Mouse (Mus musculus) liver, embryonic 12.5 days (tissue): ENCODE data around the gene Gm9803. TPM values are rescaled to one million over a fixed set of nuclear protein-coding genes. Genes with fewer than 3 reads are reported as not detected.

Source experiments
- ATAC-seq: fragments of 200-750 bp; cut with Nextera tagmentation; 2 replicates; pipeline ENCODE4 v1.8.0; 2017; ENCODE audit warnings: moderate number of reproducible peaks, mild to moderate bottlenecking, moderate library complexity
- H3K27ac ChIP-seq: fragments of 300-500 bp; sonication (generic); 2 replicates; pipeline ENCODE4 v1.5.1; 2016; ENCODE audit warnings: mild to moderate bottlenecking
- H3K27me3 ChIP-seq: fragments of 300-500 bp; sonication (generic); replicated peaks from 2 replicates; pipeline ENCODE4 v1.6.1; 2016; ENCODE audit warnings: mild to moderate bottlenecking, moderate library complexity
- H3K36me3 ChIP-seq: fragments of 300-500 bp; sonication (generic); 2 replicates; pipeline ENCODE4 v1.6.1; 2016; ENCODE audit warnings: mild to moderate bottlenecking, moderate library complexity
- H3K4me1 ChIP-seq: fragments of 300-500 bp; sonication (generic); 2 replicates; pipeline ENCODE4 v1.6.1; 2016
- H3K4me2 ChIP-seq: fragments of 300-500 bp; sonication (generic); 2 replicates; pipeline ENCODE4 v1.6.1; 2016; ENCODE audit warnings: mild to moderate bottlenecking, moderate library complexity
- H3K4me3 ChIP-seq: fragments of 300-500 bp; sonication (generic); 2 replicates; pipeline ENCODE4 v1.5.1; 2016; ENCODE audit warnings: mild to moderate bottlenecking, moderate library complexity
- H3K9ac ChIP-seq: fragments of 300-500 bp; sonication (generic); 2 replicates; pipeline ENCODE4 v1.6.1; 2016; ENCODE audit warnings: mild to moderate bottlenecking, moderate library complexity
- H3K9me3 ChIP-seq: fragments of 300-500 bp; sonication (generic); replicated peaks from 2 replicates; pipeline ENCODE4 v1.6.1; 2016; ENCODE audit warnings: mild to moderate bottlenecking, moderate library complexity
- WGBS: fragments of 180-500 bp; shearing (Covaris S2); methylation state at CpG from one replicate; pipeline ENCODE4 v1.1.7; 2016; ENCODE audit not compliant: insufficient replicate concordance; 5-methylcytosine and 5-hydroxymethylcytosine counted together
- polyA plus RNA-seq: library from polyadenylated mRNA; unstranded; fragments of >200 nt; fragmentation: Nextera tagmentation; extraction: Ambion mirVana; gene quantifications from 2 replicates; pipeline ENCODE4 v1.2.1, GENCODE M21; 2016

The Gm9803 gene
- polyA plus RNA-seq, 1 experiment from 2014 or later = 9.6 TPM

GRCm38 (mm10) chr10:43487441-43488010 lies 36.4 kb upstream of the Gm9803 start:
- WGBS = 84% methylated on average over 3 of the region's 3 CpGs
- no peak overlapping the region for H3K9ac ChIP-seq
- no peak overlapping the region for H3K4me3 ChIP-seq
- H3K4me2 ChIP-seq = no peak overlapping the region
- no peaks in the 10 kb centered on the region for H3K36me3 ChIP-seq
- H3K27ac ChIP-seq = no peak overlapping the region
- H3K4me1 ChIP-seq = peaks cover 64% of the 10 kb centered on the region
- H3K9me3 ChIP-seq = no peaks in the 10 kb centered on the region
- ATAC-seq = no peak
- no peaks in the 10 kb centered on the region for H3K27me3 ChIP-seq

GRCm38 (mm10) chr10:43488258-43488657 lies 35.6 kb upstream of the Gm9803 start:
- H3K9ac ChIP-seq = no peak overlapping the region
- 66% methylated on average over 4 of the region's 4 CpGs for WGBS
- peaks cover 57% of the 10 kb centered on the region for H3K4me1 ChIP-seq
- H3K4me3 ChIP-seq = no peak overlapping the region
- no peak for ATAC-seq
- no peaks in the 10 kb centered on the region for H3K9me3 ChIP-seq
- no peaks in the 10 kb centered on the region for H3K36me3 ChIP-seq
- no peaks in the 10 kb centered on the region for H3K27me3 ChIP-seq
- no peak overlapping the region for H3K4me2 ChIP-seq
- H3K27ac ChIP-seq = no peak overlapping the region

DNA sequence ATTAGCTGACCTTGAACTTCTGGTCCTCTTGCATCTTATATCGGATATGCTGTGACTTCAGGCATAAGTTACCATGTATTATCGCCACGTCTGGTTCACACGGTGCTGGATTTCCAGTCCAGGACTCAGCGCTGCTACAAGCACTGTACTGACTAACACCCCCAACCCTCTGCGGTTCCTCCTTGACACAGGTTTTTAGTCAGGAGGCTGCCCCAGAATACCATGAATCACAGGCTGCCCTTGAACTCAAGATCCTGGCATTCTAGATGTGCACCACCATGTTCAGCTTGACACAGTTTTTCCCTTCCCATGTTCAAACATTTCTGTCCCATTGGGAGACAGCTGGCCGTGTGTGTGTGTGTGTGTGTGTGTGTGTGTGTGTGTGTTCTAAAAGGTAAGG lies 34.7 kb upstream of the Gm9803 start:
- H3K9ac ChIP-seq = no peak overlapping the region
- no peak overlapping the region for H3K4me3 ChIP-seq
- H3K9me3 ChIP-seq = no peaks in the 10 kb centered on the region
- no peak for ATAC-seq
- H3K27me3 ChIP-seq = no peaks in the 10 kb centered on the region
- peaks cover 51% of the 10 kb centered on the region for H3K4me1 ChIP-seq
- H3K27ac ChIP-seq = no peak overlapping the region
- H3K4me2 ChIP-seq = no peak overlapping the region
- 84% methylated on average over 7 of the region's 7 CpGs for WGBS
- peaks cover 2% of the 10 kb centered on the region for H3K36me3 ChIP-seq

DNA sequence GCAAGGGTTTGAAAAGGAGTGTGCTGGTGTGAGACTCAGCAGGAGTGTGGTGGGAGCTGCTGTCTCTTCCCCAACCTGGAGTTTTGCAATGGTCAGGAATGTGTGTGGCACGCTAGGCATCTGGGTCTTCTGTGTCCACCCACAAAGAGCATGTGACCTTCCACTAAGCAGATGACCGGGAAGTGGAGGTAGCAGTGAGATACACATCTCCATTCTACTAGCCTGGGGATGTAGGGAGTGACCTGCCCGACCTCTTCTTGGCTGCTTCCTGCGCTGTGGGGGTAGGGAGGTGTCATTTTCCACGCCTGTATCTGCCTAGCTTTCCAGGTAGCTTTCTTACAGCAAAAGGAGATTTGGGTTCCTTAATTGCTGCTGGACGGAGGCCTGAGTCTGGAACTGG lies 34.3 kb upstream of the Gm9803 start:
- Histone ChIP-seq H3K36me3 (peaks cover 7% of the 10 kb centered on the region), H3K4me2 (no peak overlapping the region), H3K4me1 (peaks cover 47% of the 10 kb centered on the region), H3K9me3 (no peaks in the 10 kb centered on the region), H3K27me3 (no peaks in the 10 kb centered on the region), H3K9ac (no peak overlapping the region), H3K4me3 (no peak overlapping the region), H3K27ac (no peak overlapping the region; the same call in 1 of the 2 replicates)
- 34% methylated on average over 6 of the region's 6 CpGs for WGBS
- ATAC-seq = 0 out of 2 replicates have a peak, but pooled peaks have one; percentile 28

DNA sequence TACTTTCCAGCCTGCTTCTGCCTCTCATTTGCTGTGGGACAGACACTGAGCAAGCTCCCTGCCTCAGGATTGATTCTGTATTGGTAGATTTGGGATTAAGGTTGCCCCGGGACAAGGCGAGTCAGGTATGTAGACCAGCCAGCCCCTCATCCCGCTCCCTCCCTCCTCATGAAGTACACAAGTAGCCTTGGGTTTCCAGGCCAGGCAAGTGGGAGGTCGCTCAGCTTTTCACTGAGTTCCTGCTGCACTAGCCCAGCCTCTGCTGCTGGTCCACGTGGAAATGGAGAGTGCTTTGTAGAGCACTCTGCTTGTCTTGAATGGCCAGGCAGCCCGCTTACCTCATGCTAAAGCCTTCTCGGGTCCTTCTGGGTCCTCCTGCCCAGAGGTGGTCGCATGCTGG lies 33.9 kb upstream of the Gm9803 start:
- no peak overlapping the region for H3K4me3 ChIP-seq
- H3K9ac ChIP-seq = no peak overlapping the region
- 69% methylated on average over 8 of the region's 8 CpGs for WGBS
- no peaks in the 10 kb centered on the region for H3K9me3 ChIP-seq
- H3K36me3 ChIP-seq = peaks cover 11% of the 10 kb centered on the region
- ATAC-seq = no peak
- no peak overlapping the region; the same call in 1 of the 2 replicates for H3K27ac ChIP-seq
- peaks cover 47% of the 10 kb centered on the region for H3K4me1 ChIP-seq
- no peaks in the 10 kb centered on the region for H3K27me3 ChIP-seq
- H3K4me2 ChIP-seq = no peak overlapping the region

DNA sequence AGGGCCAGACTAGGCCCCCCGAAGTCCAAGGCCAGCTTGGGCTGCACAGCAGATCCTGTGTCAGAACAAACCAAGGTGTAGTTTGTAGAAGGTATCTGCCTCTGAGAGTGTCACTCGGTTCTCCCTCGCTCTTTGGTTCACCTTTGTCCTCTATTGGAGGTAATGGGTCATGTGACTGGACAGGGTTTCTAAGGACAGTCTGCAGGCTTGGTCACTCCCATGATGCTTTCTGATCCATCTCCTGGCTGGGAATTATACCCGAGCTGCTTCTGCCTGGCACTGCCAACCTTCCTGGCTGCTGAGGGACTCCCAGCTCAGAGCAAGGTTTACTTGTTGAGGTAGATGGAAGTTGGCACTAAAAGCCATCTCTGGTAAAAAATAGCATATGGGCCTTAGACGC lies 33.0 kb upstream of the Gm9803 start:
- H3K4me3 ChIP-seq = no peak overlapping the region
- H3K27me3 ChIP-seq = no peaks in the 10 kb centered on the region
- H3K27ac ChIP-seq = no peak overlapping the region
- peaks cover 20% of the 10 kb centered on the region for H3K36me3 ChIP-seq
- 66% methylated on average over 5 of the region's 5 CpGs for WGBS
- peaks cover 40% of the 10 kb centered on the region for H3K4me1 ChIP-seq
- ATAC-seq = no peak
- H3K9me3 ChIP-seq = no peaks in the 10 kb centered on the region
- H3K9ac ChIP-seq = no peak overlapping the region
- no peak overlapping the region for H3K4me2 ChIP-seq

DNA sequence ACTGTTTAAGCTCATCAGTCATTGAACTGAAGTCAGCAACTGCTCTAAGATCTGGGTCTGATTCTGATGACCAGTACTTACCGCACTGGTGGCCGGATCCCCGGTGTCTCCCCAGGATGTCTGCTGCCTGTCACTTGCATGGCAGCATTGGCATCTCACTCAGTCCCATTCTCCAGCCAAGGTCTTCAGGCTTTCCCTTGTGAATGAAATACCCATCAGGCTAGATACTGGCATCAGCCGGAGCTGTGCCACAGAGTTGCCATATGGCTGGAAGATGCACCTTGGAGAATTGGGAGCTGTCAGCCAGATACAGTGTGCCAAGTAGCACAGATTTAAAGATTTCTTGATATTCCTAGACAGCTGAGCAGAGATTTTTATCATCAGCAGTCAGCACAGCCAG lies 21.3 kb upstream of the Gm9803 start:
- H3K9me3 ChIP-seq = no peaks in the 10 kb centered on the region
- H3K36me3 ChIP-seq = peaks cover 64% of the 10 kb centered on the region
- 86% methylated on average over 4 of the region's 4 CpGs for WGBS
- no peak overlapping the region for H3K4me3 ChIP-seq
- no peak overlapping the region for H3K9ac ChIP-seq
- no peak overlapping the region for H3K4me2 ChIP-seq
- H3K4me1 ChIP-seq = no peaks in the 10 kb centered on the region
- no peak for ATAC-seq
- H3K27ac ChIP-seq = no peak overlapping the region
- no peaks in the 10 kb centered on the region for H3K27me3 ChIP-seq

- Histone ChIP-seq H3K27me3 (no peaks in the 10 kb centered on the region), H3K4me2 (no peak overlapping the region), H3K9me3 (no peaks in the 10 kb centered on the region), H3K27ac (no peak overlapping the region), H3K4me3 (no peak overlapping the region), H3K36me3 (peaks cover 52% of the 10 kb centered on the region), H3K9ac (no peak overlapping the region), H3K4me1 (no peaks in the 10 kb centered on the region)
- WGBS = 59% methylated on average over 1 of the region's 1 CpGs
- ATAC-seq = no peak
These were observed 19.6 kb upstream of the Gm9803 start for GRCm38 (mm10) chr10:43504291-43504690.

DNA sequence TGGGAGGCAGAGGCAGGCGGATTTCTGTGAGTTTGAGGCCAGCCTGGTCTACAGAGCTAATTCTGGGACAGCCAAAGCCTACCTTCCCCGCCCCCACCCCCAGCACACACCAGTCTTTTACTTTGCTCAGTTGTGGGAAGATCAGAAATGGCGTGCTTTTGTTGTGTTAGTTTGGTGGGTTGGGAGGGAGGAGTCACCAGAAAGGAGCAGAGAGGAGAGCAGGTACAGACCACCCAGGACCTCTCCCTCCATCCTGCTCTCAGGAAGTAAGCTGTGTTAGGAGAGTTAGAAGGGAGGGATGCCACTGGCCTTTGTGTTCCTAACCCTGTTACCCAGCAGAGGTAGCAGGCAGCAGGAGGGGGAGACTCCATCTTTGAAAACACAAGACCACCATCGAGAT lies 16.8 kb upstream of the Gm9803 start:
- Histone ChIP-seq H3K27ac (no peak overlapping the region), H3K4me2 (no peak overlapping the region), H3K27me3 (no peaks in the 10 kb centered on the region), H3K36me3 (peaks cover 58% of the 10 kb centered on the region), H3K4me1 (no peaks in the 10 kb centered on the region), H3K9ac (no peak overlapping the region), H3K4me3 (no peak overlapping the region), H3K9me3 (no peaks in the 10 kb centered on the region)
- ATAC-seq = no peak
- WGBS = 70% methylated on average over 4 of the region's 4 CpGs

DNA sequence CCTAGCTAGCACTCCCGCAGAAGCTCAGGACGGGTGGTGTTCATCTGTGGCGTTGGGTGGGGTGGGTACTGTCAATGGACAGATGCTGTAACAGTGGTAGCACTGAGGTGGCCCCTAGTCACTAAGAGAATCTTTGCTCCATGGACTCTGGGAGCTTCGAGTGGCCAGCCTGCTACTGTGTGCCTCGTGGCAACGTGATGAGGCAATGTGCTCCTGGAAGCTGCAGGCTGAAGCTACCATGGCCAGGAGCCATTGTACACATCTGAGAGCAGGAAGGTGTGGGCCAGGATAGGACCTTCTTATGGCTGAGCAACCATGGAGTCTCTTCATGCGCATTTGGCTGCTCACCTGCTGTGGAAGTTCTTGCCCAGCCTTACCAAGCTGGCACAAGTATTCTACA lies 14.7 kb upstream of the Gm9803 start:
- no peak overlapping the region for H3K4me3 ChIP-seq
- no peak overlapping the region for H3K9ac ChIP-seq
- no peaks in the 10 kb centered on the region for H3K4me1 ChIP-seq
- H3K9me3 ChIP-seq = no peaks in the 10 kb centered on the region
- 85% methylated on average over 7 of the region's 7 CpGs for WGBS
- no peak for ATAC-seq
- H3K4me2 ChIP-seq = no peak overlapping the region
- H3K27ac ChIP-seq = no peak overlapping the region
- peaks cover 63% of the 10 kb centered on the region for H3K36me3 ChIP-seq
- no peaks in the 10 kb centered on the region for H3K27me3 ChIP-seq

DNA sequence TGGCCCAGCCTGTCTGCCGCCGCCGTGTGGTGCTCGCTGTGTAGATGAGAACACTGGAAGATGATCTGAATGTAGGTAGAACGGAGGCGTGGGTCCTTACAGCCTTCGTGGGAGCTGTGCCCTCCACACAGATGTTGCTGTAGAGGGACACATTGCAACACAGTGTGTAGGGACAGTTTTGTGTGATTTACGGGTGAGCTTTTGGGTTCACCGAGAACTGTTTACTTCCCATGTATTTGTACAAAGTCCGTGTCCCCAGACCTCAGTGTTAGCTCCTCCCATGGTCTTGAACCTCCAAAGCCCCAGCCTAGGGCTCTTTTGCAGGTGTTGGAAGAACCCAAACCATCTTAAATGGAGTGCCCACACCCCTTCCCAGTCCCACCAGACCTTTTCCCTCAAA lies 10.9 kb upstream of the Gm9803 start:
- H3K4me2 ChIP-seq = no peak overlapping the region
- WGBS = 83% methylated on average over 10 of the region's 10 CpGs

GRCm38 (mm10) chr10:43516992-43517660 lies 6.8 kb upstream of the Gm9803 start:
- H3K4me3 ChIP-seq = no peak overlapping the region
- H3K36me3 ChIP-seq = peaks cover 24% of the 10 kb centered on the region
- no peak overlapping the region for H3K27ac ChIP-seq
- ATAC-seq = no peak
- H3K9me3 ChIP-seq = no peaks in the 10 kb centered on the region
- H3K9ac ChIP-seq = no peak overlapping the region
- no peaks in the 10 kb centered on the region for H3K27me3 ChIP-seq
- 67% methylated on average over 6 of the region's 6 CpGs for WGBS
- H3K4me1 ChIP-seq = peaks cover 9% of the 10 kb centered on the region
- H3K4me2 ChIP-seq = no peak overlapping the region

More for the DNA sequence above, 10.9 kb upstream of the Gm9803 start:
- H3K4me3 ChIP-seq = no peak overlapping the region
- no peaks in the 10 kb centered on the region for H3K9me3 ChIP-seq
- H3K4me1 ChIP-seq = peaks cover 8% of the 10 kb centered on the region
- no peak overlapping the region for H3K27ac ChIP-seq
- peaks cover 57% of the 10 kb centered on the region for H3K36me3 ChIP-seq
- H3K27me3 ChIP-seq = no peaks in the 10 kb centered on the region
- no peak for ATAC-seq
- no peak overlapping the region for H3K9ac ChIP-seq

DNA sequence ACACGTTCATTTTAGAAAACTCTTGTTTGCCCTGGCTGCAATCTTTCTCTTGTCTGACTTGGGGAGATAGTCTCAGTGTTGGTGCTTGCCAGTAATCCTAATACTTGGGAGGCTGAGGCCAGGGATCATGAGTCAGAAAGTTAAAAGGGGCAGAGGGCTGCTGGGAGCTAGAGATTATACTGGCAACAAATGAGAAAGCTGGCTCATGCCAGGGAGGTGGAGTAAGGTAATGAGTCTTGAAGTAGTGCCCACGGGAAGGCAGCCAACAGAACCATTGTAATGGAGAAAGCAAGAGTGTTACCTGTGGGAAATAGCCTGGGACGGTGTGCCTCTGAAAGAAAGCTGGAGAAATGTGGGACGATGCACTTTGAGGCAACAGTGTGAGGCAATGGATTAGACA lies 6.0 kb upstream of the Gm9803 start:
- Histone ChIP-seq H3K4me2 (no peak overlapping the region), H3K4me3 (no peak overlapping the region), H3K36me3 (peaks cover 21% of the 10 kb centered on the region), H3K4me1 (peaks cover 9% of the 10 kb centered on the region), H3K27me3 (no peaks in the 10 kb centered on the region), H3K27ac (no peak overlapping the region), H3K9me3 (no peaks in the 10 kb centered on the region), H3K9ac (no peak overlapping the region)
- 60% methylated on average over 4 of the region's 4 CpGs for WGBS
- ATAC-seq = no peak
